Mouse (Mus musculus) embryonic facial prominence, embryonic 11.5 days (tissue): ENCODE data around the gene Nwd2. TPM values are rescaled to one million over a fixed set of nuclear protein-coding genes. Genes with fewer than 3 reads are reported as not detected.

ENCODE experiments used
- ATAC-seq: fragments of 200-750 bp; cut with Nextera tagmentation; replicated peaks from 2 replicates; pipeline ENCODE4 v1.8.0; 2017; ENCODE audit warnings: low read depth; ENCODE audit not compliant: insufficient number of reproducible peaks, low FRiP score, low TSS enrichment
- DNase-seq: peaks from one replicate; pipeline ENCODE4 v3.0.0-alpha.2; 2015; ENCODE audit warnings: low spot score
- H3K27ac ChIP-seq: fragments of 300-500 bp; sonication (generic); replicated peaks from 2 replicates; pipeline ENCODE4 v1.5.1; 2014; ENCODE audit warnings: mild to moderate bottlenecking, low read depth, low read length, control low read depth
- H3K27me3 ChIP-seq: fragments of 300-500 bp; sonication (generic); 2 replicates; pipeline ENCODE4 v1.6.1; 2014; ENCODE audit warnings: mild to moderate bottlenecking, low read length, moderate library complexity, mixed read lengths; ENCODE audit not compliant: control insufficient read depth, insufficient read depth
- H3K36me3 ChIP-seq: fragments of 300-500 bp; sonication (generic); replicated peaks from 2 replicates; pipeline ENCODE4 v1.6.1; 2014; ENCODE audit warnings: low read depth, mild to moderate bottlenecking, low read length, moderate library complexity, mixed read lengths; ENCODE audit not compliant: control insufficient read depth, insufficient read depth
- H3K4me1 ChIP-seq: fragments of 300-500 bp; sonication (generic); 2 replicates; pipeline ENCODE4 v1.6.1; 2014; ENCODE audit warnings: low read length, mixed read lengths; ENCODE audit not compliant: control insufficient read depth, insufficient read depth
- H3K4me2 ChIP-seq: fragments of 300-500 bp; sonication (generic); 2 replicates; pipeline ENCODE4 v1.6.1; 2014; ENCODE audit warnings: low read depth, mild to moderate bottlenecking, control low read depth, low read length, moderate library complexity
- H3K4me3 ChIP-seq: fragments of 300-500 bp; sonication (generic); 2 replicates; pipeline ENCODE4 v1.5.1; 2014; ENCODE audit warnings: low read depth, low read length, control low read depth
- H3K9ac ChIP-seq: fragments of 300-500 bp; sonication (generic); replicated peaks from 2 replicates; pipeline ENCODE4 v1.6.1; 2014; ENCODE audit warnings: mild to moderate bottlenecking, control low read depth, low read length
- H3K9me3 ChIP-seq: fragments of 300-500 bp; sonication (generic); replicated peaks from 2 replicates; pipeline ENCODE4 v1.6.1; 2016; ENCODE audit warnings: mild to moderate bottlenecking, low read length, inconsistent platforms, mixed read lengths; ENCODE audit not compliant: control insufficient read depth
- WGBS: fragments of 180-500 bp; shearing (Covaris S2); extraction: QIAGEN DNeasy Blood & Tissue Kit; methylation state at CpG from one replicate; pipeline ENCODE4 v1.1.7; 2014; 5-methylcytosine and 5-hydroxymethylcytosine counted together
- polyA plus RNA-seq: library from polyadenylated mRNA; unstranded; fragments of >200 nt; fragmentation: Nextera tagmentation; extraction: Ambion mirVana; gene quantifications from 2 replicates; pipeline ENCODE4 v1.2.1, GENCODE M21; 2014

Gene Nwd2
- polyA plus RNA-seq, 1 experiment from 2014 or later = 1.5 TPM

DNA sequence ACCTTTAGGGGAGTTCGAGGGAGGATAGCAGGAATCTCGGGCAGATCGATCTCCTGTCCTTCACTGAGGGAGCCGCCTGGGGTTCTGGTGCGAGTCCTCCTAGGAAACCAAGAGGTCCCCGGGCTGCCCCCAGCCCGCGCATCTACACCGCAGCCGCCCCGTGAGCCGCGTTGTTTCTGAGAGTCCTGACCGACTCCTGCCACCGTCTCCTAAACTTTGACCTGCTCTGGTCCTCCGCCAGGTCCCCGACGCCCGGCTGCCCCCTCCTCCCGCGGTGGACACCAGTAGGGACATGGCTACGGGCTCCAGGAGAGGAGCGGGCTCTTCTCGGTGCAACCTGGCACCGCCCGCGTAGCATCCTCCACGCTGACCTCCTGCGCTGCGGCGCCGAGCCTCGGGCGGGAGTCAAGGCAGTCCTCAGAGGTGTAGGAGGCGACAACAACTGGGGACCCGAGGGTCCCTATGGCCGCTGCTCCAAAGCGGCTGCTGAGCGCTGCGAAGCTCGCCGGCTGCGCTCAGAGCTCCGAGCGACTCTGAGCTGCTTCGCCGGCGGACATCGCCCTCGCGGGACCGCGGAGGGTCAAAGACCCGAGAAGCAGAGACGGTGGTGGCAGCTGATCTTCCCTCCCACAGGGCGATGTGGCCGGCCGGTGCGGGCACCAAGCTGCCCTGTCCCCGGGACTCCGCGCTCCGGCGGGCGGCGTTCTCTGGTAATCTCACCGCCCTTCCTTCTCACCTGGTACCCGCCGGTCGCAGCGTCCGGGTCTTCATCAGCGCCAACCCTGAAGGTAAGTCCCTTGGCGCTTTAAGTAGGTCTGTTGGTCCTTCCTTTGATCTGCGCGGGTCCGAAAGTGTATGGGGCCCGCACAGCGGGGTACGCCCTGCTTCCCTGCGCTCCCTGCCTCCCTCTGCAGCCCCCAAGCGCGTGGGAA, 897 bp downstream of the Nwd2 start:
- ATAC-seq = peak; percentile 72
- Histone ChIP-seq H3K27ac (no peak overlapping the region), H3K27me3 (peaks cover 29% of the 10 kb centered on the region), H3K9ac (peak overlapping the region; percentile 14), H3K9me3 (no peaks in the 10 kb centered on the region), H3K4me1 (peaks cover 5% of the 10 kb centered on the region; the same call in 1 of the 2 replicates), H3K36me3 (no peaks in the 10 kb centered on the region), H3K4me3 (peak overlapping the region; percentile 53), H3K4me2 (peak overlapping the region; percentile 97)
- under 1% methylated on average over 82 of the region's 83 CpGs for WGBS
- DNase-seq = peak; percentile 19

DNA sequence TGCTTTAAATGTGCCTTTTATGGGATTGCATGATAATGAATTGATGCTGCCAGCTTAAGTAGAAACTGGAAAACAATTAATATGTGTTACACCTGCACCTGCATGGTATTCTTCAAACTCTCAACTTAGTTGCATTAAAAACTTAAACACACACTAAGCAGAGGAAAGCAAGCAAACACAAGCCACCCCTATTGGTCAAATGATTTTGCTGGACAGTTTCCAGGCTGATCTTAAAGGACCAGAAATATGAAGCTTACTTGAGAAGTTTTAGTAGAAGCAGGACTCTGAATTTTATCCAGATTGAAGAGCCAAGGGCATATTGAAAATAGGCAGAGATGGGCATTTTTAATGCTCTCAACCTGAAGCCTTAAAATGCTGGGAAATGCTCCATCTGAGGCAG, 2.9 kb downstream of the Nwd2 start:
- no peaks in the 10 kb centered on the region for H3K36me3 ChIP-seq
- H3K27me3 ChIP-seq = peaks cover 29% of the 10 kb centered on the region
- no peak overlapping the region for H3K4me3 ChIP-seq
- H3K4me1 ChIP-seq = peaks cover 5% of the 10 kb centered on the region; the same call in 1 of the 2 replicates
- no peak overlapping the region for H3K9ac ChIP-seq
- no peaks in the 10 kb centered on the region for H3K9me3 ChIP-seq
- no peak overlapping the region for H3K27ac ChIP-seq
- DNase-seq (no peak), ATAC-seq (no peak)
- no peak overlapping the region for H3K4me2 ChIP-seq

DNA sequence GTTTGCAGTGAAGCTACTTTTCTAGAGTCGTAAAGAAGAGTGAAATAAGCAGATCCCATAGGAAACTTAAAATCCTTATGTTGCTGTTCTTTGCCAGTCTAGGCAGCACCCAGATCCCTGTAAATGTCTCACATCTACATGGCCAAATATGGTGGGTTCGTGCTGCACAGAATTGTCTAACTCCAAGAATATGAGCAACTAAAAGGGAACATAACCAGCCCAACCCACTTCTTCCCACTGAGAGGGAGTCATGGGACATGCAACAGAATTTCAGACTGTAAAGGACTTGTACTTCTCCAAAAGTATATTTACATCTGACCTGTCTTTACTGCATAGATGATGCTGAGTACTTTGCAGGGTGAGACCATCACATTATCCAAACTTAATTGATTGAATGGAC, 3.8 kb downstream of the Nwd2 start:
- ATAC-seq (no peak), DNase-seq (no peak)
- 80% methylated on average over 2 of the region's 2 CpGs for WGBS

DNA sequence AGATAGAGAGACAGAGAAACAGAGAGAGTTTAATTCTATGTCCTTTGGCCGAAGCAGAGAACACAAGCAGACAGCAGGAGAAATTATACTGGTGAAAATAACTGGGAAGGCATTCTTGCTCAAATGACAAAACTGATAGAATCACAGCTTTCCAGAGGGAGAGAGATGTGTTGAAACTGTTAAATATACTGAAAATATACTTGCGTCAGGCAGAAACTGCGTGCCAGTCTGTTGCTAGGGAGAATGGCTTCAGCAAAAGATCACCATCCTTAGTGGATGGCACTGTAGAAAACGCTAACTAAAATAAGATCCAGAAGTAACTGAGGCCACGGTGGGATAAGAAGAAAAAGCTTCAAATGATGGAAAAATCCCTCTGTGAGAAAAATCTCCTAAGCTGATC, 18.0 kb downstream of the Nwd2 start:
- no peak overlapping the region for H3K9ac ChIP-seq
- 91% methylated on average over 5 of the region's 5 CpGs for WGBS
- no peaks in the 10 kb centered on the region for H3K36me3 ChIP-seq
- H3K27me3 ChIP-seq = no peaks in the 10 kb centered on the region
- no peak for DNase-seq
- H3K4me1 ChIP-seq = no peaks in the 10 kb centered on the region
- ATAC-seq = no peak
- no peak overlapping the region for H3K27ac ChIP-seq
- H3K9me3 ChIP-seq = no peaks in the 10 kb centered on the region
- H3K4me3 ChIP-seq = no peak overlapping the region
- H3K4me2 ChIP-seq = no peak overlapping the region

More for the DNA sequence above, 3.8 kb downstream of the Nwd2 start:
- H3K36me3 ChIP-seq = no peaks in the 10 kb centered on the region
- H3K4me2 ChIP-seq = no peak overlapping the region
- peaks cover 29% of the 10 kb centered on the region for H3K27me3 ChIP-seq
- no peak overlapping the region for H3K4me3 ChIP-seq
- peaks cover 5% of the 10 kb centered on the region; the same call in 1 of the 2 replicates for H3K4me1 ChIP-seq
- no peak overlapping the region for H3K9ac ChIP-seq
- no peaks in the 10 kb centered on the region for H3K9me3 ChIP-seq
- no peak overlapping the region for H3K27ac ChIP-seq

DNA sequence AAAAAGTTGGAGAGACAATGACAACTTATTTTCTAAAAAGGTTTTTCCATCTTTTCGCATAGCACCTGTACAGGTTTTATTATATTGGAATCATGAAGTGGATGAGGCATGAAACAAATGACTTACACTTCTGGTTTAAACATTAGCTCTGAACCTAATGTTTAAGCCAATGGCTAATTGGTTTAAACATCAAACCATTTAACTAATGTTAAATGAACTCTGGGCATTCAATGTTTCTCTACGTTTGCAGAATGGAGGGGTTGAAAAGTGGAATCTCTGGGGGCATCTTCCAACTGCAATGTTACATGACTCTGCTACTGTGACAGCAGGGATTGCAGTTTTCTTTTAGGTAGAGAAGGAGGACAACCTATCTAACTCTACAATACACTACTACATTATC, 27.0 kb downstream of the Nwd2 start:
- H3K27me3 ChIP-seq = no peaks in the 10 kb centered on the region
- WGBS = 79% methylated on average over 2 of the region's 2 CpGs
- DNase-seq (no peak), ATAC-seq (no peak)
- no peaks in the 10 kb centered on the region for H3K36me3 ChIP-seq
- H3K4me3 ChIP-seq = no peak overlapping the region
- H3K9ac ChIP-seq = no peak overlapping the region
- no peaks in the 10 kb centered on the region for H3K4me1 ChIP-seq
- H3K27ac ChIP-seq = no peak overlapping the region
- no peaks in the 10 kb centered on the region for H3K9me3 ChIP-seq
- H3K4me2 ChIP-seq = no peak overlapping the region

DNA sequence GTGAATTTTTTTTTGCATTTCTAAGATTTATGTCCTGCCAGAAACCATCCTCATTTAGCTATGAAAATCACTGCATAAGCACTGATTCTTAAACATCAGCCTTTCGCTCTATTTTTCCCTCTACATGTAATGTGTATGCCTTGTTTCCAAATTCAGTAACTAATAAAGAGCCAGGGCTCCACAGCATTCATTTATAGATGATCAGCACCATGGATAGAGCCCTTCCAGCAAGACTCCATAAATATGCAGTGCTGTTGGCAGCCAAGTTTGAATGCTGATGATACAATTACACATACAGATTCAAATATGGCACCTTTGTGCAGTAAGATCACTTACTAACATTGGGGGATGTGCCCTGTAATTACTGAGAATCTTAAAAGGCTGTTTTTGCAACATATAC, 40.2 kb downstream of the Nwd2 start:
- H3K4me3 ChIP-seq = no peak overlapping the region
- no peak overlapping the region for H3K27ac ChIP-seq
- H3K27me3 ChIP-seq = no peaks in the 10 kb centered on the region
- no peaks in the 10 kb centered on the region for H3K36me3 ChIP-seq
- H3K4me2 ChIP-seq = no peak overlapping the region
- 66% methylated on average over 1 of the region's 1 CpGs for WGBS
- no peak for ATAC-seq
- no peaks in the 10 kb centered on the region for H3K4me1 ChIP-seq
- peak; percentile 63 for DNase-seq
- no peak overlapping the region for H3K9ac ChIP-seq
- no peaks in the 10 kb centered on the region for H3K9me3 ChIP-seq

DNA sequence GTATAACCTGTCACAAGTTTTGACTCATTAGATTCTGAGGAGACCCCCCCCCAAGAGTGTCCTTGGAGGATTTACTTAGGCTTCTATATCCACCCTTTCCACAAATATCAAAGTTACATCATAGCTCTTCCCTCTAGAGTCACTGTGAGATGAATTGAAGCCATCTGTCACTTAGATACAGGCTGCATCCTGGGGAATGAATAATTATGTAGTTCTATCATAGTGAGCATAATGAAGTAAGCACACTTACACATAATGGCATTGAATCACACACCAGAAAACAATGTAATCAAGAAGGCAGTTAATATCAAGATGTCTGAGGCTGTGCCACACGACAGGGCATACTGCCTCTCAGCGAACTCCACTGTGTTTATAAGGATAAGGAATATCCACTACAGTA, 47.9 kb downstream of the Nwd2 start:
- DNase-seq = no peak
- Histone ChIP-seq H3K9ac (no peak overlapping the region), H3K36me3 (no peaks in the 10 kb centered on the region), H3K4me1 (no peaks in the 10 kb centered on the region), H3K27ac (no peak overlapping the region), H3K27me3 (no peaks in the 10 kb centered on the region), H3K4me2 (no peak overlapping the region), H3K4me3 (no peak overlapping the region), H3K9me3 (no peaks in the 10 kb centered on the region)
- no peak for ATAC-seq
- 92% methylated on average over 2 of the region's 2 CpGs for WGBS

DNA sequence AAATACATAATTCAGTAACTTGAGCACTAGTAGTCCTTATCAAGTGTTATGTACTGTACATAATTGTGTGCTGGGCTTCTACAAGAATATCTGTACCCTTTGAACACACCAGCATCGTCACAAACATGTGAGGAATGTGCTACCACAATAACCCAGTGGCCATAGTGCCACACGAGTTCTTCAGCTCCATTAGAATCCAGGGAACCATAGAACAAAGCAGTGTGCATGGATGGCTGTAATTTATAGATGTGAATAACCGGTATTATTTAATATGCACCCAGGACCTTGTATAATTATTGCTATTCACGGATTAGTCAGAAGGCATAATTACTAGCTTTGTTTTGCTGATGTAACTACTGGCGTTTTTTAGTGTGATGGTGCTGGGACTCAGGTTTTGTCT, 48.3 kb downstream of the Nwd2 start:
- Histone ChIP-seq H3K36me3 (no peaks in the 10 kb centered on the region), H3K4me2 (no peak overlapping the region), H3K4me3 (no peak overlapping the region), H3K27ac (no peak overlapping the region), H3K9me3 (no peaks in the 10 kb centered on the region), H3K4me1 (no peaks in the 10 kb centered on the region), H3K9ac (no peak overlapping the region), H3K27me3 (no peaks in the 10 kb centered on the region)
- no peak for DNase-seq
- ATAC-seq = no peak
- WGBS = 70% methylated on average over 5 of the region's 5 CpGs
